In genomic region chr8:107205701-107206561, GRCm38 (mm10) we compare ENCODE assay signal across 7 mouse cellular contexts. TPM values are rescaled to one million over a fixed set of nuclear protein-coding genes. Genes with fewer than 3 reads are reported as not detected.
A peak's percentile ranks its signal among the peaks of the same experiment; 100 is the strongest.
DNase-seq lines count a peak whose midpoint lies in the region; ATAC-seq lines count a peak whose summit lies in the region.

No protein-coding gene starts in this region.

- no peaks in the 10 kb centered on the region for H3K27me3 ChIP-seq in kidney, embryonic 15.5 days

- H3K4me2 ChIP-seq in kidney, embryonic 15.5 days: peak overlapping the region; percentile 11; the same call in 1 of the 2 replicates

- no peaks in the 10 kb centered on the region for H3K9me3 ChIP-seq in kidney, embryonic 15.5 days (replicated peaks)

- H3K36me3 ChIP-seq in kidney, embryonic 15.5 days: no peaks in the 10 kb centered on the region

- ATAC-seq in kidney, embryonic 15.5 days (replicated peaks; ENCODE audit: low FRiP score): peak; percentile 58; the same call in 1 of the 2 replicates

- no peak overlapping the region for H3K4me3 ChIP-seq in kidney, embryonic 15.5 days (replicated peaks)

- peaks cover 22% of the 10 kb centered on the region for H3K4me1 ChIP-seq in kidney, embryonic 15.5 days

- peak; percentile 85 for DNase-seq in adrenal gland, adult 2 months
- DNase-seq in cerebellum, postnatal 25 days: peak; percentile 83 to 85
- DNase-seq in gonadal fat pad, adult 2 months (ENCODE audit: low read depth): peak; percentile 83
- DNase-seq in lung, adult 18-20 months: peak; percentile 72 to 76
- DNase-seq in right cerebral cortex, postnatal 4 days: peak; percentile 27
- no peak for DNase-seq in yolk sac, embryonic 10.5 days (ENCODE audit: low spot score)

- H3K27ac ChIP-seq in kidney, embryonic 15.5 days: peak overlapping the region; percentile 85

- H3K9ac ChIP-seq in kidney, embryonic 15.5 days: no peak overlapping the region

- 56% methylated on average over 23 of the region's 23 CpGs for WGBS in kidney, embryonic 15.5 days

RNA-seq across cellular contexts. Expression of gene Cyb5b, which starts 55.5 kb away (rescaled TPM):
- total RNA-seq in adrenal gland, adult 2 months (2021): 100 to 1,000 TPM; 384 to 492 TPM
- polyA plus RNA-seq in adrenal gland, adult 2 months (2012; rRNA removed): 212 and 282 TPM in 2 replicates
- polyA plus RNA-seq in gonadal fat pad, adult 2 months (2012; rRNA removed): 216 and 287 TPM in 2 replicates
- 131 and 133 TPM in 2 replicates for polyA plus RNA-seq in kidney, embryonic 15.5 days (2015; fragmentation: Nextera tagmentation; extraction: Ambion mirVana)
